Mouse (Mus musculus): ENCODE results near the gene Rab21. TPM values are rescaled to one million over a fixed set of nuclear protein-coding genes. Genes with fewer than 3 reads are reported as not detected.
A peak's percentile ranks its signal among the peaks of the same experiment; 100 is the strongest.

Gene Rab21
- polyA plus RNA-seq, 1 experiment: 40.8 TPM

- Histone ChIP-seq H3K27ac (ENCODE audit: insufficient read depth, low read length) (no peak overlapping the region), H3K4me1 (ENCODE audit: control insufficient read depth, insufficient read depth, low read length) (peaks cover 1% of the 10 kb centered on the region; the same call in 1 of the 2 replicates), H3K4me3 (ENCODE audit: insufficient read depth, low read length) (no peak overlapping the region)
- no peak for TF ChIP-seq POLR2A (IDR thresholded peaks at IDR 0.05; ENCODE audit: extremely low read depth, insufficient read depth, low read length)
- no peak for TF ChIP-seq CTCF (IDR thresholded peaks at IDR 0.05; ENCODE audit: extremely low read depth, insufficient read depth, low read length)
These were observed 20.2 kb downstream of the Rab21 start for GRCm38 (mm10) chr10:115295162-115295561.

- TF ChIP-seq POLR2A (IDR thresholded peaks at IDR 0.05; ENCODE audit: extremely low read depth, insufficient read depth, low read length) (no peak), CTCF (IDR thresholded peaks at IDR 0.05; ENCODE audit: extremely low read depth, insufficient read depth, low read length) (no peak)
- Histone ChIP-seq H3K4me3 (ENCODE audit: insufficient read depth, low read length) (no peak overlapping the region), H3K27ac (ENCODE audit: insufficient read depth, low read length) (no peak overlapping the region), H3K4me1 (ENCODE audit: control insufficient read depth, insufficient read depth, low read length) (peaks cover 1% of the 10 kb centered on the region; the same call in 1 of the 2 replicates)
These were observed 20.7 kb downstream of the Rab21 start for GRCm38 (mm10) chr10:115294715-115295114.

- Histone ChIP-seq H3K4me3 (ENCODE audit: insufficient read depth, low read length) (no peak overlapping the region), H3K4me1 (ENCODE audit: control insufficient read depth, insufficient read depth, low read length) (0 out of 2 replicates have a peak, but pooled peaks cover 1% of the 10 kb centered on the region), H3K27ac (ENCODE audit: insufficient read depth, low read length) (no peak overlapping the region)
- TF ChIP-seq POLR2A (IDR thresholded peaks at IDR 0.05; ENCODE audit: extremely low read depth, insufficient read depth, low read length) (no peak), CTCF (IDR thresholded peaks at IDR 0.05; ENCODE audit: extremely low read depth, insufficient read depth, low read length) (no peak)
These were observed 21.4 kb downstream of the Rab21 start for GRCm38 (mm10) chr10:115293946-115294345.

GRCm38 (mm10) chr10:115290671-115291070, 24.7 kb downstream of the Rab21 start:
- no peak overlapping the region for H3K4me3 ChIP-seq (ENCODE audit: insufficient read depth, low read length)
- no peak overlapping the region for H3K27ac ChIP-seq (ENCODE audit: insufficient read depth, low read length)
- H3K4me1 ChIP-seq (ENCODE audit: control insufficient read depth, insufficient read depth, low read length): 0 out of 2 replicates have a peak, but pooled peaks cover 1% of the 10 kb centered on the region
- TF ChIP-seq POLR2A (IDR thresholded peaks at IDR 0.05; ENCODE audit: extremely low read depth, insufficient read depth, low read length) (no peak), CTCF (IDR thresholded peaks at IDR 0.05; ENCODE audit: extremely low read depth, insufficient read depth, low read length) (no peak)

GRCm38 (mm10) chr10:115288856-115289255, 26.5 kb downstream of the Rab21 start:
- H3K27ac ChIP-seq (ENCODE audit: insufficient read depth, low read length): no peak overlapping the region
- H3K4me1 ChIP-seq (ENCODE audit: control insufficient read depth, insufficient read depth, low read length): no peaks in the 10 kb centered on the region
- TF ChIP-seq CTCF (IDR thresholded peaks at IDR 0.05; ENCODE audit: extremely low read depth, insufficient read depth, low read length): no peak
- TF ChIP-seq POLR2A (IDR thresholded peaks at IDR 0.05; ENCODE audit: extremely low read depth, insufficient read depth, low read length): no peak
- no peak overlapping the region for H3K4me3 ChIP-seq (ENCODE audit: insufficient read depth, low read length)

GRCm38 (mm10) chr10:115284170-115284569, 31.2 kb downstream of the Rab21 start:
- H3K4me3 ChIP-seq (ENCODE audit: insufficient read depth, low read length): no peak overlapping the region
- no peaks in the 10 kb centered on the region for H3K4me1 ChIP-seq (ENCODE audit: control insufficient read depth, insufficient read depth, low read length)
- no peak for TF ChIP-seq CTCF (IDR thresholded peaks at IDR 0.05; ENCODE audit: extremely low read depth, insufficient read depth, low read length)
- 0 out of 2 replicates have a peak, but pooled peaks have one; percentile 19 for TF ChIP-seq POLR2A (IDR thresholded peaks at IDR 0.05; ENCODE audit: extremely low read depth, insufficient read depth, low read length)
- no peak overlapping the region for H3K27ac ChIP-seq (ENCODE audit: insufficient read depth, low read length)

- H3K4me3 ChIP-seq (ENCODE audit: insufficient read depth, low read length): no peak overlapping the region
- TF ChIP-seq POLR2A (IDR thresholded peaks at IDR 0.05; ENCODE audit: extremely low read depth, insufficient read depth, low read length) (no peak), CTCF (IDR thresholded peaks at IDR 0.05; ENCODE audit: extremely low read depth, insufficient read depth, low read length) (no peak)
- H3K27ac ChIP-seq (ENCODE audit: insufficient read depth, low read length): no peak overlapping the region
- no peaks in the 10 kb centered on the region for H3K4me1 ChIP-seq (ENCODE audit: control insufficient read depth, insufficient read depth, low read length)
These were observed 34.0 kb downstream of the Rab21 start for GRCm38 (mm10) chr10:115281381-115281780.

GRCm38 (mm10) chr10:115271649-115272048, 43.7 kb downstream of the Rab21 start:
- Histone ChIP-seq H3K4me1 (ENCODE audit: control insufficient read depth, insufficient read depth, low read length) (no peaks in the 10 kb centered on the region), H3K4me3 (ENCODE audit: insufficient read depth, low read length) (no peak overlapping the region), H3K27ac (ENCODE audit: insufficient read depth, low read length) (no peak overlapping the region)
- no peak for TF ChIP-seq POLR2A (IDR thresholded peaks at IDR 0.05; ENCODE audit: extremely low read depth, insufficient read depth, low read length)
- no peak for TF ChIP-seq CTCF (IDR thresholded peaks at IDR 0.05; ENCODE audit: extremely low read depth, insufficient read depth, low read length)

GRCm38 (mm10) chr10:115270612-115271390, 44.6 kb downstream of the Rab21 start:
- TF ChIP-seq POLR2A (IDR thresholded peaks at IDR 0.05; ENCODE audit: extremely low read depth, insufficient read depth, low read length) (no peak), CTCF (IDR thresholded peaks at IDR 0.05; ENCODE audit: extremely low read depth, insufficient read depth, low read length) (no peak)
- Histone ChIP-seq H3K4me3 (ENCODE audit: insufficient read depth, low read length) (no peak overlapping the region), H3K27ac (ENCODE audit: insufficient read depth, low read length) (no peak overlapping the region), H3K4me1 (ENCODE audit: control insufficient read depth, insufficient read depth, low read length) (no peaks in the 10 kb centered on the region)

All from cortical plate, adult 2 months (tissue).